Mouse (Mus musculus): Measurements from ENCODE around the gene Scap. TPM values are rescaled to one million over a fixed set of nuclear protein-coding genes. Genes with fewer than 3 reads are reported as not detected.
"Not testable (repeated sequence)": the region's sequence is repeated elsewhere in the genome, so short reads cannot be mapped to it uniquely, and the experiment has no call there.

Scap gene
- polyA plus RNA-seq, 1 experiment from 2014 or later, result 46.2 TPM

- no peak overlapping the region for H3K4me3 ChIP-seq
- H3K9ac ChIP-seq, result no peak overlapping the region
- peaks cover 20% of the 10 kb centered on the region for H3K36me3 ChIP-seq
- 96% methylated on average over 2 of the region's 2 CpGs for WGBS
- H3K4me1 ChIP-seq (replicated peaks), result peaks cover 21% of the 10 kb centered on the region
- H3K27ac ChIP-seq, result no peak overlapping the region
- no peaks in the 10 kb centered on the region for H3K27me3 ChIP-seq
- no peak for ATAC-seq (ENCODE audit: low FRiP score)
- H3K9me3 ChIP-seq, result no peaks in the 10 kb centered on the region
- H3K4me2 ChIP-seq, result no peak overlapping the region
Measured at GRCm38 (mm10) chr9:110402731-110403130, 69.6 kb downstream of the Scap start.

DNA sequence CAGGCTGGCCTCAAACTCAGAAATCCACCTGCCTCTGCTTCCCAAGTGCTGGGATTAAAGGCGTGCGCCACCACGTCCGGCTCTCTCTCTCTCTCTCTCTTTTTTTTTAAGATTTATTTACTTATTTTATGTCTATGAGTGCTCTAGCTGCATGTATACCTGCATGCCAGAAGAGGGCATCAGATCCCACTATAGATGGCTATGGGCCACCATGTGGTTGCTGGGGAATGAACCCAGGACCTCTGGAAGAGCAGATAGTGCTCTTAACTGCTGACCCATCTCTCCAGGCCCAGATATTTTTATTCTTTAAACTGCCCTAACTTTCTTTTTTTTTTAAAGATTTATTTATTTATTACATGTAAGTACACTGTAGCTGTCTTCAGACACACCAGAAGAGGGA, 70.2 kb downstream of the Scap start:
- peaks cover 15% of the 10 kb centered on the region for H3K36me3 ChIP-seq
- not testable (repeated sequence) for H3K27ac ChIP-seq; H3K4me2 ChIP-seq; H3K27me3 ChIP-seq; H3K4me3 ChIP-seq; H3K9me3 ChIP-seq; H3K9ac ChIP-seq; ATAC-seq (ENCODE audit: low FRiP score)
- WGBS, result 89% methylated on average over 4 of the region's 4 CpGs
- peaks cover 21% of the 10 kb centered on the region for H3K4me1 ChIP-seq (replicated peaks)

DNA sequence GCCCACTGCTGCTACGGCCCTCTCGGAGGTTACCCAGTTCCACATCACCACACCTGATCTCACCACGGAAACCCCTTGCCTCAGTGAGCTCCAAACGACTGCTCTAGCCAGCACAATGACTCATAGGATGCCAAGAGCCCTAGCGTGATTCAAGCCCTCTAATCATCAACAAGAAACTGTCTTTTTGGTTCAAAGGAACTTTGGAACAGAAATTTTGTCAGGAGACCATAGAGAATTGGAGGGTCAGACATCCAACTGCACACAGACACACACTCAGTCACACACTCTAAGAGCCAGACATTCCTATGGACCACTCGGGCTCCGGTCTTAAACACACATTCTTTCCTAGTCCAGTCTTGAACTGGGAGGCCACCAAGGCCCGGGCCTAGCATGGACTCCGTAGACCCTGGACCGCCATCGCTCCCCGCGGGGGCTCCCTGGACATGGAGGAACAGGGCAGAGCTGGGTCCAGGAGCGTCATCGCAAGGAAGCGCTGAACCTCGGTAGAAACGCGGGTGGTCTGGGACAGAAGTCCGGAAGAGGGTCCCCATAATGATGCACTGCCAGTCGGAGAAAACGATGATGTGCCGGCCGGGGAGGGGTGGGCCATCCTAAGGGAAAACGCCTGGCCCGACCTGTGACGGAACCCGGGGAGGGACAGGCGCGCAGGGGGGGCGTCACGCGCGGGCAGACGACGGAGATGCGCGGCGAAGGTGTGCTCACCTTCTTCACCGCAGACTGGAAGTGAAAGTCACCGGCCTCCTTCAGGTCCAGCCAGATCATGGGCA, 74.4 kb downstream of the Scap start:
- peak; percentile 79 for ATAC-seq (ENCODE audit: low FRiP score)
- Histone ChIP-seq H3K9ac (peak overlapping the region; percentile 96), H3K36me3 (peaks cover 4% of the 10 kb centered on the region), H3K4me2 (peak overlapping the region; percentile 96), H3K4me1 (replicated peaks) (peaks cover 26% of the 10 kb centered on the region), H3K9me3 (no peaks in the 10 kb centered on the region), H3K27ac (peak overlapping the region; percentile 90), H3K4me3 (peak overlapping the region; percentile 90), H3K27me3 (no peaks in the 10 kb centered on the region)
- WGBS, result 2% methylated on average over 40 of the region's 41 CpGs

GRCm38 (mm10) chr9:110408099-110408773, 75.1 kb downstream of the Scap start, which contains the start of gene Ptpn23:
Ptpn23 (minus strand) TSS chr9:110408213.
- Histone ChIP-seq H3K27me3 (no peaks in the 10 kb centered on the region), H3K27ac (peak within 1 kb of the TSS; percentile 90), H3K4me2 (peak within 1 kb of the TSS; percentile 96), H3K36me3 (peaks cover 4% of the 10 kb centered on the region), H3K4me3 (peak within 1 kb of the TSS; percentile 90), H3K4me1 (replicated peaks) (peaks cover 26% of the 10 kb centered on the region), H3K9ac (peak within 1 kb of the TSS; percentile 96), H3K9me3 (no peaks in the 10 kb centered on the region)
- ATAC-seq (ENCODE audit: low FRiP score), result peak; percentile 96
- WGBS, result under 1% methylated on average over 39 of the region's 39 CpGs

DNA sequence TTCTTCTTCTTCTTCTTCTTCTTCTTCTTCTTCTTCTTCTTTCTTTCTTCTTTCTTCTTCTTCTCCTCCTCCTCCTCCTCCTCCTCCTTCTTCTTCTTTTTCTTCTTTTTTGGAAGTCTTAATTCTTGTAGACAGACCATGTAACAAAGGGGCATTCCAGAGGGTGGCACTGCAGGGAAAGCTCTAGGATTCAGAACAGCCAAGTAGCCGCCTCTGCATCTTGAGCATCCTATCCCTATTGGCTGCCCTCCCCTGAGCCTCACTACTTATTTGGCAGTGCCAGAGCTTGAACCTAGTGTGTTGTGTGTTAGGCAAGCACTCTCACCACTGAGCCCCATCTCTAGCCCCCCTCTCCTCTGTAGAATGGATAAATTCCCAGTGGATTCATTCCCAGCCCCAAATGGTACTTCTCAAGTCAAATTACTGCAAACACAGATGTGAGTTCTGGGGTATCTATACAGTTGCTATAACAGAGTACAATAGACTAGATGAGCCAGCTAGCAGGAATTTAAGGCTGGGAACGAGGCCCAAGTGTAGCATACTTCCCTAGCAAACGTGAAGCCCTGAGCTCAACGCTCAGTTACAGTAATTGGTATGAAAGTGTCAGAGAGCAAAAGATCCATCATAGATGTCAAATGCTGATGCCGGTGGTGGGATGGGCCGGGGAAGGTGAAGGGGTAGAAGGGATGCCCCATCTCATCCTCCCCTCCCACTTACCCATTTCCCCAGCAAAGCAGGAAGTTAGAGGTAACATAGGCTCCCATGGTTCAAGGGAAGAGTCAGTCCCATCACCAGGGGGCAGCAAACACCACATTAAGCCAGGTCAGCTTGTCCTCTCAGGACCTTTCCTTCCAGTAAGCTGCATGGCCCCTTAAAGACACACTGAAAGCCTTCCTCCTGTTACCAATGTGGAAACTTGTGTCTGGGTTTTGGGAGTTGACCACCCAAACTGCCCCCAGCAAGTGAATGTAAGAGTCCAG, 78.1 kb downstream of the Scap start:
- peaks cover 18% of the 10 kb centered on the region for H3K4me1 ChIP-seq (replicated peaks)
- WGBS, result 40% methylated on average over 6 of the region's 6 CpGs
- H3K9ac ChIP-seq, result no peak overlapping the region
- no peaks in the 10 kb centered on the region for H3K36me3 ChIP-seq
- no peak overlapping the region for H3K27ac ChIP-seq
- ATAC-seq (ENCODE audit: low FRiP score), result no peak
- H3K9me3 ChIP-seq, result no peaks in the 10 kb centered on the region
- H3K4me2 ChIP-seq, result no peak overlapping the region
- H3K4me3 ChIP-seq, result no peak overlapping the region
- no peaks in the 10 kb centered on the region for H3K27me3 ChIP-seq

DNA sequence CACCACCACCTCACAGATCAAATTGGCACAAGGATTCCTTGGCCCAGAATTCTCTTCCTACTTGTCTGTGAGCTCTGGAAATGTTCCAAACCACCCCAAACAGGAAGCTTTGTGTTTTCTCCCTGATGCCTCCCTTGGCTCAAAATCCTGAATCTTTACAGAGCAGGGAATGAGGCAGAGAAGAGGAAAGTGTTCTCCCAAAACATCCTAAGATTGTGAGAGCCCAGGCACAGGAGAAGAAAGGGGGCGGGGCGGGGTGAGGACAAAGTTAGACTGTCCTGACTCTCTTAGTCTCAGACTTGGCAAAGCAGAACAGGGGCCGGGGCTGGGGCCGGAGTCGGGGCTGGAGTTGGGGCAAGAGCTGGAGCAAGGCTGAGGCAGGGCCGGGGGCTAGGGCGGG, 79.8 kb downstream of the Scap start:
- ATAC-seq (ENCODE audit: low FRiP score), result no peak
- H3K4me2 ChIP-seq, result no peak overlapping the region

GRCm38 (mm10) chr9:110413785-110414184, 80.7 kb downstream of the Scap start:
- no peak for ATAC-seq (ENCODE audit: low FRiP score)
- Histone ChIP-seq H3K9ac (no peak overlapping the region), H3K27me3 (no peaks in the 10 kb centered on the region), H3K9me3 (no peaks in the 10 kb centered on the region), H3K4me1 (replicated peaks) (peaks cover 5% of the 10 kb centered on the region), H3K4me3 (no peak overlapping the region), H3K4me2 (no peak overlapping the region), H3K27ac (no peak overlapping the region), H3K36me3 (no peaks in the 10 kb centered on the region)
- 62% methylated on average over 9 of the region's 9 CpGs for WGBS

More for the DNA sequence above, 79.8 kb downstream of the Scap start:
- WGBS, result 68% methylated on average over 7 of the region's 7 CpGs
- no peaks in the 10 kb centered on the region for H3K36me3 ChIP-seq
- no peak overlapping the region for H3K4me3 ChIP-seq
- no peaks in the 10 kb centered on the region for H3K9me3 ChIP-seq
- H3K27me3 ChIP-seq, result no peaks in the 10 kb centered on the region
- no peak overlapping the region for H3K27ac ChIP-seq
- peak overlapping the region; percentile 8; the same call in 1 of the 2 replicates for H3K9ac ChIP-seq
- H3K4me1 ChIP-seq (replicated peaks), result peaks cover 8% of the 10 kb centered on the region

DNA sequence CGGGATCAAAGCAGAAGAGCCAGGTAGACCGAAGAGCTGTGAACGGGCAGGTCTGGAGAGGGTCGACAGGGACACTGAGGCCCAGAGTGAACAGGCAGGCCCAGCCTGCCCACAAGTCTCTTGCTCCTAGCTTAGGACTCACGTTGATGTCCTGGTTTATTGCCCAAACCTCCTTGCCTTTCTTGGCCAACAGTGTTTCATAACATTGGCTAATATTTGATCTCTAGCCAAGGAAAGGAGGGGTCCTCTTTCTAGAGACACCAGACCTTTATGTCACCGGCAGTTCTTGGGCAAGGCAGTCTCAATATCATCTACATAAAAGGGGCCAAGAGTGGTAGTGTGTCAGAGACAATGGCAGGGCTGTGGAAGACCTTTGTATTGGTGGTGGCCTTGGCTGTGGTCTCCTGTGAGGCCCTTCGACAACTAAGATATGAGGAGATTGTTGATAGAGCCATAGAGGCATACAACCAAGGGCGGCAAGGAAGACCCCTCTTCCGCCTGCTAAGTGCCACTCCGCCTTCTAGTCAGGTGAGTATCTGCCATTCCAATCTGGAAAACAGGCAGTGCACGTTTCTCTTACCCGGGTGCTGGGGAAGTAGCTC, 86.5 kb downstream of the Scap start, which contains the start of gene Ngp:
TSS of gene Ngp (plus strand) at position 237 of the 602 bp plus-strand sequence.
- WGBS, result 90% methylated on average over 12 of the region's 12 CpGs

GRCm38 (mm10) chr9:110431241-110431640, 98.2 kb downstream of the Scap start:
- H3K4me1 ChIP-seq (replicated peaks), result no peaks in the 10 kb centered on the region
- H3K4me2 ChIP-seq, result no peak overlapping the region
- H3K4me3 ChIP-seq, result no peak overlapping the region
- peaks cover 95% of the 10 kb centered on the region for H3K36me3 ChIP-seq
- H3K27me3 ChIP-seq, result no peaks in the 10 kb centered on the region
- H3K9ac ChIP-seq, result no peak overlapping the region
- no peak overlapping the region for H3K27ac ChIP-seq
- WGBS, result 72% methylated on average over 8 of the region's 8 CpGs
- no peaks in the 10 kb centered on the region for H3K9me3 ChIP-seq
- no peak for ATAC-seq (ENCODE audit: low FRiP score)

More for the DNA sequence above, 86.5 kb downstream of the Scap start, which contains the start of gene Ngp:
- Histone ChIP-seq H3K9ac (no peak within 1 kb of the TSS), H3K4me3 (no peak within 1 kb of the TSS), H3K27me3 (no peaks in the 10 kb centered on the region), H3K9me3 (no peaks in the 10 kb centered on the region), H3K4me1 (replicated peaks) (no peaks in the 10 kb centered on the region), H3K27ac (no peak within 1 kb of the TSS), H3K4me2 (no peak within 1 kb of the TSS), H3K36me3 (no peaks in the 10 kb centered on the region)
- no peak for ATAC-seq (ENCODE audit: low FRiP score)

GRCm38 (mm10) chr9:110433045-110433444, 100.0 kb downstream of the Scap start:
- Histone ChIP-seq H3K27me3 (no peaks in the 10 kb centered on the region), H3K9ac (no peak overlapping the region), H3K9me3 (no peaks in the 10 kb centered on the region), H3K4me2 (no peak overlapping the region), H3K4me1 (replicated peaks) (no peaks in the 10 kb centered on the region), H3K27ac (no peak overlapping the region), H3K36me3 (peaks cover 93% of the 10 kb centered on the region), H3K4me3 (no peak overlapping the region)
- WGBS, result 94% methylated on average over 2 of the region's 2 CpGs
- ATAC-seq (ENCODE audit: low FRiP score), result no peak
